Mouse (Mus musculus): ENCODE data around the gene Atg9b. TPM values are rescaled to one million over a fixed set of nuclear protein-coding genes. Genes with fewer than 3 reads are reported as not detected.

The Atg9b gene
- total RNA-seq, 2 experiments from 2014 or later, result 2.1 to 3.4 TPM

GRCm38 (mm10) chr5:24385374-24385773, 6.6 kb downstream of the Atg9b start:
- DNase-seq (ENCODE audit: low spot score in 2 of 2), result no peak
- intact Hi-C loops (cut with DNase I), result no loop called here

GRCm38 (mm10) chr5:24384407-24384806, 7.5 kb downstream of the Atg9b start:
- intact Hi-C loops (cut with DNase I), result no loop called here
- peak; percentile 43 to 65 for DNase-seq (ENCODE audit: low spot score in 2 of 2)

DNA sequence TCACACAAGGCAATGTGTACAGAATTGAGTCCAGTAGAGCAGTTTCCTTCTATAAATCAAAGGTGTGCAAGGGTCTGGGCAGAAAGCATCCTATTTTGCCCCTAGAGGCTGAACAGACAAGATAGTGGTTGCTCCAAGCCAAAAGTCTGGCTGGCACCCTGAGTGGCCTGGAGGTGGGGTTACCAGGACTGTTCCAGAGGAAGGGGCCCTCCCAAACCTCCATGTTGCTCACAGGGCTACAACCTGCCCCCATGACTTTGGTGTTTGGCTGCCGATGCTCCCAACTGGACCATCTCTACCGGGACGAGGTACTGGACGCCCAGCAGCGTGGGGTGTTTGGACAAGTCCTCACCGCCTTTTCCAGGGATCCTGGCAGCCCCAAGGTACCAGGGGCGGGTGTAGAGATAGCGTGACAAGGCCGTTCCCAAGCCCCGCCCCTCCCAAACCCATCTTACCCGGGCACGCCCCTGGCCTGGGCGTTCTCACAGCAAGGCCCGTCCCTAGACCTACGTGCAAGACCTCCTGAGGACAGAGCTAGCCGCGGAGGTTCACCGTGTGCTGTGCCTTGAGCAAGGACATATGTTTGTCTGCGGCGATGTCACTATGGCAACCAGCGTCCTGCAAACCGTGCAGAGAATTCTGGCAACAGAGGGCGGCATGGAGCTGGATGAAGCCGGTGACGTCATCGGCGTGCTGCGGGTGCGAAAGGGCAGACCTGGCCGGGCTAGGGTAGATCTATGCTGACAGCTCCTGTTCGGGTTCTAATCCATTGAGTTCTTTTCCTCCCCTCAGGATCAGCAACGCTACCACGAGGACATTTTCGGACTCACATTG, 8.7 kb downstream of the Atg9b start:
- DNase-seq (ENCODE audit: low spot score in 2 of 2), result peak; percentile 92
- intact Hi-C loops (cut with DNase I), result no loop called here

DNA sequence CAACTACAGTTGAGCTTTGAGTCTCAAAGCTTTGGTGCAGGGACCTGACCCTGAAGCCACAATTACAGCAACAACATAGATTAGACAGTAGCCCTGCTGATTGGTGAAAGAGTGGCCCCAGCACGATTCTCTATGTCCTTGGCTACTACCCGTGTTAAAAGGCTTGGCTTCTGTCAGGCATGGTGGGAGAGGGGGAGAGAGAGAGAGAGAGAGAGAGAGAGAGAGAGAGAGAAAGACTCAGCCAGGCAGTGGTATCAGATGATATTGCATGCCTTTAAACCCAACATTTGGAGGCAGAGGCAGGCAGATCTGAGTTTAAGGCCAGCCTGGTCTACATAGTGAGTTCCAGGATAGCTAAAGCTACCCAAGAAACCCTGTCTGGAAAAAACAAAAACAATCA, 10.0 kb downstream of the Atg9b start:
- intact Hi-C loops (cut with DNase I), result no loop called here
- DNase-seq (ENCODE audit: low spot score in 2 of 2), result no peak

GRCm38 (mm10) chr5:24381486-24381885, 10.5 kb downstream of the Atg9b start:
- no peak for DNase-seq (ENCODE audit: low spot score in 2 of 2)
- intact Hi-C loops (cut with DNase I), result no loop called here

DNA sequence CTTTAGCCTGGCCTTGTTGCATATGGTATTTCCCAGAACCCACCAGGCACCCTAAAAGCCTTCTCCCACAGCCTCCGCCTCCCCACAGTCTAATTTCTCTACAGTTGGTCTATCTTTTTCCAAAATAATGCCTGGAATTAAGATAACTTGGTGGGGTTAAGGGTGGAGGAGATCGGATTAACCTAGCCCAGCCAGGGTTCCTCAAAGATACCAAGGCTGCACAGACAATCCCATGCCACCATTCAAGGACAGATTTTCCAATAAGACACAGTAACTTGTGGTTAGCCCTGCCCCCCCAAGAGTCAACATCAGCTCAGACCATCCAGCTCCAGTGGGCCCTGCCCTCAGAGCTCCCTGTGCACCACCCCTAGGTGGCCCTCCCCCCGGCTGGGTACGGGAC, 11.4 kb downstream of the Atg9b start:
- no peak for DNase-seq (ENCODE audit: low spot score in 2 of 2)
- intact Hi-C loops (cut with DNase I), result no loop called here

DNA sequence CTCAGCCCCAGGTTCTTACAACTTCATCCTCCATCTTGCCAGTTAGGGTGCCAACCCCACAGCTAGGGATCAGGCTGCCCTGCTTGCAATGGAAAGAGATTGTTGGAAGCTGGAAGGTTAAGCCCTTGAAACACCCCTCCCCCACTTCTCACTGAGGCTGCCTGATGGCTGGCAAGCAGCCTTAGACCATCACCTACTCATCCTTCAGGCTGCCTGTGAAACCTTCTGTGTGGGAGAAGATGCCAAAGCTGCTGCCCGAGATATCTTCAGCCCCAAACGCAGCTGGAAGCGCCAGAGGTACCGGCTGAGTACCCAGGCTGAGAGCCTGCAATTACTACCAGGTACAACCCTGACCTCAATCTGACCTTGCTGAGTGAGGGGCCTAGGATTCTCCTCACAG, 12.4 kb downstream of the Atg9b start:
- DNase-seq (ENCODE audit: low spot score in 2 of 2), result no peak
- intact Hi-C loops (cut with DNase I), result no loop called here

DNA sequence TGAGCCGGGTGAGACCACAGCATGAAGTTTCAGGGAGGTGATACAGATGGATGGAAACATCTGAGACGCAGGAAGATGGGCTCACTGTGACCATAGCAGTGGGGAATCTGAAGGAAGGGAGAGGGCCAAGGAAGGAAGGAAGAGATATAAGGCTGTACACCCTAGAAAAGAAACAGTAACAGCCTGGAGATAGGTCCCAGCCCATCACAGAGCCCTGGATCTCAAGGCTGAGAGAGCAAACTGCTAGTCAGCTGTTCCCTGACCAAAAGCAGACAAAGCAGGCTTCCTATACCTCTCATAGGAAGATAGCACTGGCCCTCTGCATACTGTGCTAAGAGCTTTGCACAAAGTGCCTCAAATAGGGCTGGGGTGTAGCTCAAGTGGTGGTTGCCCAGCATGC, 13.2 kb downstream of the Atg9b start:
- intact Hi-C loops (cut with DNase I), result no loop called here
- no peak for DNase-seq (ENCODE audit: low spot score in 2 of 2)

- intact Hi-C loops (cut with DNase I), result no loop called here
- DNase-seq (ENCODE audit: low spot score in 2 of 2), result no peak
Measured at GRCm38 (mm10) chr5:24374666-24375328, 17.1 kb downstream of the Atg9b start.

- intact Hi-C loops (cut with DNase I), result no loop called here
- no peak for DNase-seq (ENCODE audit: low spot score in 2 of 2)
Measured at GRCm38 (mm10) chr5:24374216-24374615, 17.7 kb downstream of the Atg9b start.

- intact Hi-C loops (cut with DNase I), result no loop called here
Measured at GRCm38 (mm10) chr5:24373807-24374206, 18.1 kb downstream of the Atg9b start.

GRCm38 (mm10) chr5:24369767-24370166, 22.2 kb downstream of the Atg9b start:
- no peak for DNase-seq (ENCODE audit: low spot score in 2 of 2)
- intact Hi-C loops (cut with DNase I), result no loop called here

More at GRCm38 (mm10) chr5:24373807-24374206, 18.1 kb downstream of the Atg9b start:
- DNase-seq (ENCODE audit: low spot score in 2 of 2), result no peak

- intact Hi-C loops (cut with DNase I), result no loop called here
- DNase-seq (ENCODE audit: low spot score in 2 of 2), result no peak
Measured at GRCm38 (mm10) chr5:24366426-24366825, 25.5 kb downstream of the Atg9b start.

DNA sequence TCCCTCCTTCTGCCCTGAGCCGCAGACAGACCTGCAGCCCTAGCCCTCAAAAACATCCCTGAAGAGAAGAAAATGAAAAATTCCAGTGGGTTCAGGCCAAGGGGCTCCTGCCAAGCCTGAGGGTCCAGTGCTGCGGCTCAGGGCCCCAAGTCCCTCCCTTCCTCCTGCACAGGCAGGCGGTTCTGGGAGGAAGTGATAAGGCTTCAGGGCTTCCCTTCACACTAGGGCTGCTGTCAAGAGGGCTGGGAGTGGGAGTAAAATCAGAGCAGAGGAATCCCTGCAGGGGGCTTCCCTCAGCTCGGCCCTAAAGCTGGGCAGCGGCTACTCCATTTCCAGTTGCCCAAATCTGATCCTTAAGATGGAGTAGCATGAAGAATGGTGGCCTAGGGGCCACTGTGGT, 26.4 kb downstream of the Atg9b start:
- intact Hi-C loops (cut with DNase I), result no loop called here
- DNase-seq (ENCODE audit: low spot score in 2 of 2), result no peak

- intact Hi-C loops (cut with DNase I), result no loop called here
- no peak for DNase-seq (ENCODE audit: low spot score in 2 of 2)
Measured at GRCm38 (mm10) chr5:24364963-24365362, 27.0 kb downstream of the Atg9b start.

GRCm38 (mm10) chr5:24364508-24364907, 27.4 kb downstream of the Atg9b start, which contains the start of gene Nos3:
Gene Nos3, plus strand, starts transcription at chr5:24364810.
- intact Hi-C loops (cut with DNase I), result no loop called here
- no peak for DNase-seq (ENCODE audit: low spot score in 2 of 2)

DNA sequence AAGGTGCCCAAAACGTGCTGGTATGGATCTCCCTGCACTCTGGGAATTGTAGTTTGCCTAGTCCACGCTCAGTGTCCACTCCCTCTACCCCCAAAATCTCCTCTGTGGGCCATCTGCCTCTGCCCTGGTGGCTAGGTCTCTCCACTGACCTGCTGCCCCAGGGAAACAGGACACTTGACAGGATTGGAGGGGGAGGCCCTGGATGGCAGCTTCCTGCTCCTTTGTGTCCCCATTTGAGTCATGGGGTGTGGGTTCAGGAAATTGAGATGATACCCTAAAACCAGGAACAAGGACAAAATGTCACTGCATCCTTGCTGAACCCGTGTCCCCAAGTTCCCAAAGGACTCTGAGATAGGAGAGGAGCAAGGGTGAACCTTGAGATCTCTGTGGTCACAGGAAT, 27.9 kb downstream of the Atg9b start:
- intact Hi-C loops (cut with DNase I), result no loop called here
- DNase-seq (ENCODE audit: low spot score in 2 of 2), result no peak

GRCm38 (mm10) chr5:24363467-24363866, 28.5 kb downstream of the Atg9b start:
- no peak for DNase-seq (ENCODE audit: low spot score in 2 of 2)
- intact Hi-C loops (cut with DNase I), result no loop called here

DNA sequence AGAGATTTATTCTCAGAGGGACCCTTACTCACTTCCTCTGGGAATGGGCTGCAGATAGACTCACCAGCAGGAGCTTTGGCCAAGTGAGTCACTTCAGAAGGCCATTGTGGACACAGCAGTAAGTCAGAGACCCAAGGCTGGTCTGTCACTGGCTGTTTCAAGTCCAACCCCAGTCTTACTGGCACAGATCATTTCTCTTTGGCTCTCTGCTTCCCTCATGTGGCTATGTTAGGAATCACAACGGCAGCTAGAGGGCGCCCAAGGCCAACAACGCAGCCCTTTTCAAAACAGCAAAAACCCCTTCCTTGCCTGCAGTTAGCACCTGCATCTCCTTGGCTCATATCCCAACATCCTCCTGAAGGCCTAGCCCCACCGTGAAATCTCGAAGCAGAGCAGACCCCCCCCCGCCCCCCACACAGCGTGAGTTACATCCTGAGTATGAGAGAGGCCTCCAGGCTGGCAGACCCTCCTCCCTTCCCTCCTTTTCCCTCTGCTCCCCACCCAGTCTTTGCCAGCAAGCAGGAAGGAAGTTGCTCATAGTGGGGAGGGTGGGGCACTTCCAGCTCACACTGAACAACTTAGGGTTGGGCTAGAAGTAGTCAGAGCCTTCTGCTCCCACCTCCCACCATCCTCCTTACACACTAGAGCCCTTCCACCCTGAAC, 31.0 kb downstream of the Atg9b start:
- intact Hi-C loops (cut with DNase I), result loop anchor here (2.0 kb wide), 1 partner anchor 94 kb away; no protein-coding TSS in a partner anchor
- DNase-seq (ENCODE audit: low spot score in 2 of 2), result peak; percentile 83 to 91

GRCm38 (mm10) chr5:24357461-24357860, 34.5 kb downstream of the Atg9b start:
- DNase-seq (ENCODE audit: low spot score in 2 of 2), result no peak
- intact Hi-C loops (cut with DNase I), result no loop called here

All from left cerebral cortex, postnatal 14 days (tissue).